In genomic region chr12:111794102-111794501, GRCm38 (mm10) we compare ENCODE assay signal across 8 mouse cellular contexts. TPM values are rescaled to one million over a fixed set of nuclear protein-coding genes. Genes with fewer than 3 reads are reported as not detected.
DNase-seq lines count a peak whose midpoint lies in the region; ATAC-seq and TF ChIP-seq lines count a peak whose summit lies in the region.

No protein-coding gene starts in this region.

- no peaks in the 10 kb centered on the region for H3K27me3 ChIP-seq in cerebellum, adult 2 months (ENCODE audit: control insufficient read depth, insufficient read depth, low read length)
- H3K27me3 ChIP-seq in E14TG2a.4 (ENCODE audit: insufficient read depth, low read length): no peaks in the 10 kb centered on the region
- H3K27me3 ChIP-seq in midbrain, embryonic 15.5 days (replicated peaks): no peaks in the 10 kb centered on the region

- no peak for TF ChIP-seq POLR2A in cerebellum, adult 2 months (IDR thresholded peaks at IDR 0.05; ENCODE audit: borderline replicate concordance, insufficient read depth, low read length)

- ATAC-seq in megakaryocyte, adult 5-6 weeks (ENCODE audit: poor library complexity, severe bottlenecking): no peak
- ATAC-seq in midbrain, embryonic 15.5 days (replicated peaks): no peak

- no peak overlapping the region for H3K27ac ChIP-seq in cerebellum, adult 2 months (ENCODE audit: insufficient read depth, low read length)
- H3K27ac ChIP-seq in midbrain, embryonic 15.5 days: no peak overlapping the region

- H3K9ac ChIP-seq in midbrain, embryonic 15.5 days: no peak overlapping the region

- H3K4me3 ChIP-seq in cerebellum, adult 2 months (replicated peaks; ENCODE audit: insufficient read depth, low read depth, low read length): no peak overlapping the region
- peak overlapping the region; percentile 54 for H3K4me3 ChIP-seq in E14TG2a.4 (replicated peaks; ENCODE audit: low read length)
- no peak overlapping the region for H3K4me3 ChIP-seq in midbrain, embryonic 15.5 days

- TF ChIP-seq CTCF in cerebellum, adult 2 months (IDR thresholded peaks at IDR 0.05; ENCODE audit: borderline replicate concordance, insufficient read depth, low read depth, low read length): no peak
- no peak for TF ChIP-seq CTCF in E14TG2a.4 (conservative IDR thresholded peaks at IDR 0.05; ENCODE audit: low read length)

- DNase-seq in cerebellum, adult 2 months: peak; percentile 62 to 73
- DNase-seq in cerebellum, adult 11 months: no peak
- peak; percentile 76 for DNase-seq in gastrocnemius, postnatal 10 days
- peak; percentile 76 for DNase-seq in kidney, postnatal 10 days
- DNase-seq in lung, postnatal 4 days: no peak

- H3K4me2 ChIP-seq in midbrain, embryonic 15.5 days: no peak overlapping the region

- WGBS in cerebellum, adult 2 months: 45% methylated on average over 22 of the region's 22 CpGs
- WGBS in midbrain, embryonic 15.5 days: 86% methylated on average over 22 of the region's 22 CpGs

- peaks cover 89% of the 10 kb centered on the region for H3K36me3 ChIP-seq in E14TG2a.4 (ENCODE audit: insufficient read depth, low read length)
- peaks cover 56% of the 10 kb centered on the region for H3K36me3 ChIP-seq in midbrain, embryonic 15.5 days (replicated peaks)

- H3K9me3 ChIP-seq in E14TG2a.4 (ENCODE audit: low read length): no peaks in the 10 kb centered on the region
- H3K9me3 ChIP-seq in midbrain, embryonic 15.5 days: no peaks in the 10 kb centered on the region

- H3K4me1 ChIP-seq in cerebellum, adult 2 months (ENCODE audit: control insufficient read depth, insufficient read depth, low read length): peaks cover 29% of the 10 kb centered on the region
- H3K4me1 ChIP-seq in E14TG2a.4 (replicated peaks; ENCODE audit: low read depth, low read length): peaks cover 66% of the 10 kb centered on the region
- no peaks in the 10 kb centered on the region for H3K4me1 ChIP-seq in midbrain, embryonic 15.5 days

RNA-seq across cellular contexts. Expression of gene Xrcc3, which starts 19.6 kb away (rescaled TPM):
- polyA plus RNA-seq in cerebellum, adult 2 months (2012; rRNA removed): 16.7 and 19.2 TPM in 2 replicates
- 1 to 10 TPM; 1.6 to 2.0 TPM for total RNA-seq in gastrocnemius, postnatal 10 days (2021)
- total RNA-seq in megakaryocyte, adult 5-6 weeks (2015): 3.7 and 4.6 TPM in 2 replicates
- total RNA-seq in megakaryocyte, adult 5-6 weeks (2017): 3.2 and 3.3 TPM in 2 replicates
- polyA plus RNA-seq in midbrain, embryonic 15.5 days (2015; fragmentation: Nextera tagmentation; extraction: Ambion mirVana): 2.9 and 3.1 TPM in 2 replicates

RNA-seq across cellular contexts. Expression of gene Zfyve21, which starts 19.9 kb away (rescaled TPM):
- polyA plus RNA-seq in cerebellum, adult 2 months (2012; rRNA removed): 31.6 and 33.4 TPM in 2 replicates
- 10 to 100 TPM; 19.6 to 21.9 TPM for total RNA-seq in gastrocnemius, postnatal 10 days (2021)
- total RNA-seq in megakaryocyte, adult 5-6 weeks (2015): 10.5 and 14.8 TPM in 2 replicates
- 7.4 and 11.0 TPM in 2 replicates for total RNA-seq in megakaryocyte, adult 5-6 weeks (2017)
- 32.3 and 39.5 TPM in 2 replicates for polyA plus RNA-seq in midbrain, embryonic 15.5 days (2015; fragmentation: Nextera tagmentation; extraction: Ambion mirVana)

RNA-seq across cellular contexts. Expression of gene Klc1, which starts 35.5 kb away (rescaled TPM):
- 874 and 889 TPM in 2 replicates for polyA plus RNA-seq in cerebellum, adult 2 months (2012; rRNA removed)
- 10 to 100 TPM; 81.0 to 96.2 TPM for total RNA-seq in gastrocnemius, postnatal 10 days (2021)
- total RNA-seq in megakaryocyte, adult 5-6 weeks (2015): 36.3 and 36.7 TPM in 2 replicates
- 72.7 and 83.1 TPM in 2 replicates for total RNA-seq in megakaryocyte, adult 5-6 weeks (2017)
- polyA plus RNA-seq in midbrain, embryonic 15.5 days (2015; fragmentation: Nextera tagmentation; extraction: Ambion mirVana): 661 and 666 TPM in 2 replicates

Comparison
In these comparisons a context has a peak if more than half of its experiments do, and no peak if none do; other contexts are left out.
1. DNase-seq: peak in cerebellum, adult 2 months (2 of 2), gastrocnemius, postnatal 10 days (single experiment) and kidney, postnatal 10 days (single experiment); none in cerebellum, adult 11 months (single experiment) and lung, postnatal 4 days (0 of 2).